Mouse (Mus musculus): Measurements from ENCODE around the gene 1700017B05Rik. TPM values are rescaled to one million over a fixed set of nuclear protein-coding genes. Genes with fewer than 3 reads are reported as not detected.
"Not testable (repeated sequence)": the region's sequence is repeated elsewhere in the genome, so short reads cannot be mapped to it uniquely, and the experiment has no call there.

Gene 1700017B05Rik
- polyA plus RNA-seq (2014; fragmentation: Nextera tagmentation; extraction: Ambion mirVana) = 19.5 and 19.6 TPM in 2 replicates

- peak; percentile 82 for ATAC-seq (ENCODE audit: low read depth)
- peak within 1 kb of the TSS; percentile 92 for H3K9ac ChIP-seq (ENCODE audit: low read depth, low read length)
- no peaks in the 10 kb centered on the region for H3K27me3 ChIP-seq (replicated peaks; ENCODE audit: control insufficient read depth, insufficient read depth, low read length)
- H3K27ac ChIP-seq (replicated peaks; ENCODE audit: low read depth, low read length) = peak within 1 kb of the TSS; percentile 79
- H3K4me3 ChIP-seq (ENCODE audit: low read depth, low read length) = peak within 1 kb of the TSS; percentile 67
- DNase-seq (ENCODE audit: low spot score) = peak; percentile 69
- 0% methylated on average over 27 of the region's 87 CpGs for WGBS
- peaks cover 20% of the 10 kb centered on the region for H3K36me3 ChIP-seq (ENCODE audit: control insufficient read depth, insufficient read depth, low read length)
- H3K4me2 ChIP-seq (ENCODE audit: low read depth, low read length) = peak within 1 kb of the TSS; percentile 92
- peaks cover 14% of the 10 kb centered on the region for H3K4me1 ChIP-seq (ENCODE audit: control insufficient read depth, insufficient read depth, low read length)
- H3K9me3 ChIP-seq (ENCODE audit: control insufficient read depth, low read length) = no peaks in the 10 kb centered on the region
These were observed at the start of gene 1700017B05Rik for GRCm38 (mm10) chr9:57261913-57262794. 1700017B05Rik (minus strand) TSS chr9:57262612.

GRCm38 (mm10) chr9:57310895-57311294, 48.5 kb upstream of the 1700017B05Rik start:
- no peak overlapping the region for H3K4me3 ChIP-seq (ENCODE audit: low read depth, low read length)
- no peak overlapping the region for H3K9ac ChIP-seq (ENCODE audit: low read depth, low read length)
- 95% methylated on average over 2 of the region's 2 CpGs for WGBS
- no peaks in the 10 kb centered on the region for H3K36me3 ChIP-seq (ENCODE audit: control insufficient read depth, insufficient read depth, low read length)
- H3K27ac ChIP-seq (replicated peaks; ENCODE audit: low read depth, low read length) = no peak overlapping the region
- no peaks in the 10 kb centered on the region for H3K4me1 ChIP-seq (ENCODE audit: control insufficient read depth, insufficient read depth, low read length)
- H3K4me2 ChIP-seq (ENCODE audit: low read depth, low read length) = no peak overlapping the region
- no peak for DNase-seq (ENCODE audit: low spot score)
- H3K9me3 ChIP-seq (ENCODE audit: control insufficient read depth, low read length) = no peaks in the 10 kb centered on the region
- ATAC-seq (ENCODE audit: low read depth) = no peak
- no peaks in the 10 kb centered on the region for H3K27me3 ChIP-seq (replicated peaks; ENCODE audit: control insufficient read depth, insufficient read depth, low read length)

GRCm38 (mm10) chr9:57309353-57309752, 46.9 kb upstream of the 1700017B05Rik start:
- H3K4me2 ChIP-seq (ENCODE audit: low read depth, low read length) = no peak overlapping the region
- no peak for ATAC-seq (ENCODE audit: low read depth)

GRCm38 (mm10) chr9:57307456-57307855, 45.0 kb upstream of the 1700017B05Rik start:
- H3K9ac ChIP-seq (ENCODE audit: low read depth, low read length) = no peak overlapping the region
- 68% methylated on average over 4 of the region's 4 CpGs for WGBS
- H3K4me1 ChIP-seq (ENCODE audit: control insufficient read depth, insufficient read depth, low read length) = no peaks in the 10 kb centered on the region
- H3K4me2 ChIP-seq (ENCODE audit: low read depth, low read length) = no peak overlapping the region
- no peaks in the 10 kb centered on the region for H3K27me3 ChIP-seq (replicated peaks; ENCODE audit: control insufficient read depth, insufficient read depth, low read length)
- H3K9me3 ChIP-seq (ENCODE audit: control insufficient read depth, low read length) = no peaks in the 10 kb centered on the region
- H3K36me3 ChIP-seq (ENCODE audit: control insufficient read depth, insufficient read depth, low read length) = no peaks in the 10 kb centered on the region
- ATAC-seq (ENCODE audit: low read depth) = no peak
- no peak overlapping the region for H3K4me3 ChIP-seq (ENCODE audit: low read depth, low read length)
- no peak for DNase-seq (ENCODE audit: low spot score)
- no peak overlapping the region for H3K27ac ChIP-seq (replicated peaks; ENCODE audit: low read depth, low read length)

More at GRCm38 (mm10) chr9:57309353-57309752, 46.9 kb upstream of the 1700017B05Rik start:
- Histone ChIP-seq H3K27me3 (replicated peaks; ENCODE audit: control insufficient read depth, insufficient read depth, low read length) (no peaks in the 10 kb centered on the region), H3K9me3 (ENCODE audit: control insufficient read depth, low read length) (no peaks in the 10 kb centered on the region), H3K36me3 (ENCODE audit: control insufficient read depth, insufficient read depth, low read length) (no peaks in the 10 kb centered on the region), H3K9ac (ENCODE audit: low read depth, low read length) (no peak overlapping the region), H3K4me3 (ENCODE audit: low read depth, low read length) (no peak overlapping the region), H3K27ac (replicated peaks; ENCODE audit: low read depth, low read length) (no peak overlapping the region), H3K4me1 (ENCODE audit: control insufficient read depth, insufficient read depth, low read length) (no peaks in the 10 kb centered on the region)
- 85% methylated on average over 4 of the region's 4 CpGs for WGBS
- no peak for DNase-seq (ENCODE audit: low spot score)

DNA sequence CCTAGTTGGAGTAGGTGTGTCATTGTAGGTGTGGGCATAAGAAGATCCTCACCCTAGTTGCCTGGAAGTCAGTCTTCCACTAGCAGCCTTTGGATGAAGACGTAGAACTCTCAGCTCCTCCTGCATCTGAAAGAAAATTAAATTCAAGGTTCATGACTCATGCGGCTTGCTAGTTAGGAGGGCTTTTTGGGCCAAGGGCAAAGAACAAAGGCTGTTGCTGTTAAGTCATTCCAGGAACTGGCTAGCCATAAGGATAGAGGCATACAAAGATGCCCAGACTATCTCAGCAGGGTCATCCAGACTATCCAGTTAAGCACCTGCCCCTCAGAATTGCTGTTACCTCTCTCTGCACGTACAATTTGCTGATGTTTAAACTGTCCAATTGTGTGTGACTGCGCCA, 42.3 kb upstream of the 1700017B05Rik start:
- DNase-seq (ENCODE audit: low spot score); H3K4me2 ChIP-seq (ENCODE audit: low read depth, low read length); H3K27ac ChIP-seq (replicated peaks; ENCODE audit: low read depth, low read length); H3K4me1 ChIP-seq (ENCODE audit: control insufficient read depth, insufficient read depth, low read length); H3K27me3 ChIP-seq (replicated peaks; ENCODE audit: control insufficient read depth, insufficient read depth, low read length); H3K36me3 ChIP-seq (ENCODE audit: control insufficient read depth, insufficient read depth, low read length); H3K9me3 ChIP-seq (ENCODE audit: control insufficient read depth, low read length); H3K9ac ChIP-seq (ENCODE audit: low read depth, low read length); ATAC-seq (ENCODE audit: low read depth); H3K4me3 ChIP-seq (ENCODE audit: low read depth, low read length): not testable (repeated sequence)
- WGBS = 97% methylated on average over 4 of the region's 4 CpGs

DNA sequence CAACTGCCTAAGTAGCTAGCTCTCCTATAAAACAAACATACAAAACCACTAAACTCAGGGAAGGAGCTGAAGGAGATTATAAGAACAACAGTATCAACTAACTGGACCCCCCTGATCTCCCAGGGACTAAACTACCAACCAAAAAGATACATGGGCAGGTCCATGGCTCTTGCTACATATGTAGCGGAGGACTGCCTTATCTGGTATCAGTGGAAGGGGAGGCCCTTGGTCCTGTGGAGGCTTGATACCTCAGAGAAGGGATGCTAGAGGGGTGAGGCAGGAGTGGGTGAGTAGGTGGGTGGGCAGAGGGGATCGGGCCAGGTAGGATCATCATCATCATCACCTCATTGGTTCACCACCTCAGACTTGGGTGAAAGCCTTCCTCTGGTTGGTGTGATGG, 41.8 kb upstream of the 1700017B05Rik start:
- H3K36me3 ChIP-seq (ENCODE audit: control insufficient read depth, insufficient read depth, low read length) = no peaks in the 10 kb centered on the region
- 95% methylated on average over 2 of the region's 2 CpGs for WGBS
- no peak overlapping the region for H3K4me3 ChIP-seq (ENCODE audit: low read depth, low read length)
- H3K4me1 ChIP-seq (ENCODE audit: control insufficient read depth, insufficient read depth, low read length) = no peaks in the 10 kb centered on the region
- DNase-seq (ENCODE audit: low spot score) = no peak
- H3K27me3 ChIP-seq (replicated peaks; ENCODE audit: control insufficient read depth, insufficient read depth, low read length) = no peaks in the 10 kb centered on the region
- no peak overlapping the region for H3K27ac ChIP-seq (replicated peaks; ENCODE audit: low read depth, low read length)
- no peak overlapping the region for H3K4me2 ChIP-seq (ENCODE audit: low read depth, low read length)
- no peaks in the 10 kb centered on the region for H3K9me3 ChIP-seq (ENCODE audit: control insufficient read depth, low read length)
- no peak for ATAC-seq (ENCODE audit: low read depth)
- no peak overlapping the region for H3K9ac ChIP-seq (ENCODE audit: low read depth, low read length)

DNA sequence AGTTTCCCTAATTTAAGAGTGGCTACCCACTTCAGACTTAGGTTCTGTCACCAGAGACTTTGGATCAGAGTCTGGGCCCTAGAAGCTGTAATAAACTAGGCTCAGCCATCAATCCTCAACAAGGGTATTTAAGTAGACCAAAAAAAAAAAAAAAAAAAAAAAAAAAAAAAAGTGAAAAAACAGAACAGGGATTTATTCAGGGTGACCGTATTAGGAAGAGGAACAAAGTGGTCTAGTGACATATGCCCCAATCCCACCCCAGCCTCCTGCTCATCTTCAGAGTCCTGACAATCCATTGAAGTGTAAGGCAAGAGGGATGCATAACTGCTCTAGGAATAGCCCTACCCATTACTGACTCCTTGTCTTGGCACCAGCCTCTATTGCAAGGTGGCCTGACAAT, 40.9 kb upstream of the 1700017B05Rik start:
- Histone ChIP-seq H3K27ac (replicated peaks; ENCODE audit: low read depth, low read length) (no peak overlapping the region), H3K9ac (ENCODE audit: low read depth, low read length) (no peak overlapping the region), H3K4me1 (ENCODE audit: control insufficient read depth, insufficient read depth, low read length) (no peaks in the 10 kb centered on the region), H3K4me2 (ENCODE audit: low read depth, low read length) (no peak overlapping the region), H3K9me3 (ENCODE audit: control insufficient read depth, low read length) (no peaks in the 10 kb centered on the region), H3K27me3 (replicated peaks; ENCODE audit: control insufficient read depth, insufficient read depth, low read length) (no peaks in the 10 kb centered on the region), H3K36me3 (ENCODE audit: control insufficient read depth, insufficient read depth, low read length) (no peaks in the 10 kb centered on the region), H3K4me3 (ENCODE audit: low read depth, low read length) (no peak overlapping the region)
- ATAC-seq (ENCODE audit: low read depth) (no peak), DNase-seq (ENCODE audit: low spot score) (no peak)
- WGBS = 100% methylated on average over 1 of the region's 1 CpGs

GRCm38 (mm10) chr9:57300825-57301224, 38.4 kb upstream of the 1700017B05Rik start:
- Histone ChIP-seq H3K4me2 (ENCODE audit: low read depth, low read length) (no peak overlapping the region), H3K27me3 (replicated peaks; ENCODE audit: control insufficient read depth, insufficient read depth, low read length) (no peaks in the 10 kb centered on the region), H3K9me3 (ENCODE audit: control insufficient read depth, low read length) (no peaks in the 10 kb centered on the region), H3K9ac (ENCODE audit: low read depth, low read length) (no peak overlapping the region), H3K27ac (replicated peaks; ENCODE audit: low read depth, low read length) (no peak overlapping the region), H3K4me1 (ENCODE audit: control insufficient read depth, insufficient read depth, low read length) (no peaks in the 10 kb centered on the region), H3K36me3 (ENCODE audit: control insufficient read depth, insufficient read depth, low read length) (no peaks in the 10 kb centered on the region), H3K4me3 (ENCODE audit: low read depth, low read length) (no peak overlapping the region)
- no peak for DNase-seq (ENCODE audit: low spot score)
- ATAC-seq (ENCODE audit: low read depth) = no peak
- 76% methylated on average over 2 of the region's 2 CpGs for WGBS
